Mouse (Mus musculus) embryo, embryonic 10 days (tissue): ENCODE measurements around the gene AC109138.7.

Source experiments
- DNase-seq: peaks from one replicate; pipeline ENCODE4 v3.0.0-alpha.2; 2015; ENCODE audit warnings: low spot score

The AC109138.7 gene

GRCm38 (mm10) chr19:4214071-4214770, at the start of gene AC109138.7, which contains the start of gene Clcf1:
Gene AC109138.7, plus strand, starts transcription at chr19:4214357.
Gene Clcf1, plus strand, starts transcription at chr19:4214238.
- DNase-seq: peak; percentile 59

GRCm38 (mm10) chr19:4164721-4165120, 49.4 kb upstream of the AC109138.7 start:
- DNase-seq: no peak

GRCm38 (mm10) chr19:4166678-4167476, 47.3 kb upstream of the AC109138.7 start:
- DNase-seq: no peak

- peak; percentile 100 for DNase-seq
Observed at GRCm38 (mm10) chr19:4169378-4169784, 44.8 kb upstream of the AC109138.7 start.

- DNase-seq: no peak
Observed at GRCm38 (mm10) chr19:4169810-4170209, 44.3 kb upstream of the AC109138.7 start.

GRCm38 (mm10) chr19:4170723-4171392, 43.3 kb upstream of the AC109138.7 start:
- no peak for DNase-seq

- no peak for DNase-seq
Observed at GRCm38 (mm10) chr19:4171393-4172290, 42.5 kb upstream of the AC109138.7 start.

- DNase-seq: no peak
Observed at GRCm38 (mm10) chr19:4172925-4173324, 41.2 kb upstream of the AC109138.7 start.

GRCm38 (mm10) chr19:4175368-4175947, 38.7 kb upstream of the AC109138.7 start, which contains the start of gene Carns1:
Gene Carns1, minus strand, starts transcription at chr19:4175479.
- DNase-seq: peak; percentile 33

GRCm38 (mm10) chr19:4180411-4180810, 33.7 kb upstream of the AC109138.7 start:
- no peak for DNase-seq

GRCm38 (mm10) chr19:4181892-4182291, 32.3 kb upstream of the AC109138.7 start:
- peak; percentile 66 for DNase-seq

GRCm38 (mm10) chr19:4183689-4184088, 30.5 kb upstream of the AC109138.7 start:
- no peak for DNase-seq

- DNase-seq: no peak
Observed at GRCm38 (mm10) chr19:4184976-4185975, 28.9 kb upstream of the AC109138.7 start.

GRCm38 (mm10) chr19:4187303-4187702, 26.9 kb upstream of the AC109138.7 start:
- no peak for DNase-seq

GRCm38 (mm10) chr19:4189051-4189620, 25.0 kb upstream of the AC109138.7 start:
- no peak for DNase-seq

GRCm38 (mm10) chr19:4190831-4191334, 23.3 kb upstream of the AC109138.7 start, which contains the start of gene Tbc1d10c:
Gene Tbc1d10c, minus strand, starts transcription at chr19:4191284.
- no peak for DNase-seq

GRCm38 (mm10) chr19:4191528-4192250, 22.5 kb upstream of the AC109138.7 start, which contains the start of gene Ppp1ca:
Gene Ppp1ca, plus strand, starts transcription at chr19:4192065.
- peak; percentile 93 for DNase-seq

- peak; percentile 31 for DNase-seq
Observed at GRCm38 (mm10) chr19:4192251-4192985, 21.7 kb upstream of the AC109138.7 start.
